Mouse (Mus musculus): Measurements from ENCODE around the gene Cckar. TPM values are rescaled to one million over a fixed set of nuclear protein-coding genes. Genes with fewer than 3 reads are reported as not detected.

The Cckar gene
- polyA plus RNA-seq, 1 experiment: not detected

DNA sequence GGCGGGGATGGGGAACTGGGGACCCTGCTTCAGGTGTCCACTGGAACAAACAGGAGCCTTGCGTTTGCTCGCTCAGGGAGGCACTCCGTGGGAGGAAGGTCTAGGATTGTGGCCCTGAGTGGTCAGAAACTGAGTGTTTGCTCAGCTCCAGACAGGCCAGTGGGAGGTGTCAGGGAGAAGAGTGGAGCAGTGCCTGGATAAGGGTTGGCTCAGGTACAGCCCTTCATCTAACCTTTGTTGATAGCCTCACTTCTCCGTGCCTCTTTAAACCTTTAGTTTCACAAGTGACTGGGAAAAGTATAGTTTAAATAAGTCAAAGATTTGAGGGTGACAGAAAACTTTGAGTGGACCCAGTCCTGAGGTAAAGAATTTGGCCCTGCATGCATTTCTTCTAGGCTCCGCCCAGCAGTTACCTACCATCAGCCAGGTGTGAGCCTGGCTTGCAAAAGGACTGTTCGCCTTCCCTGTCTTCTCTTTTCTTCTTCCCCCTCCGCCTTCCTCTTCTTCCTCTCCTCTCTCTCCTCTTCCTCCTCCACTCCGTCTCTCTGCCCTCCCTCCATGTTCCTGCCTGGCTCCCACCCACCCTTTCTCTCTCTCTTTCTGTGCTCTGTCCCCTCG, 37.1 kb downstream of the Cckar start:
- Histone ChIP-seq H3K4me3 (replicated peaks; ENCODE audit: control insufficient read depth, low read depth, low read length) (no peak overlapping the region), H3K4me1 (ENCODE audit: control insufficient read depth, insufficient read depth, low read length) (no peaks in the 10 kb centered on the region), H3K27ac (ENCODE audit: control insufficient read depth, insufficient read depth, low read depth, low read length, poor library complexity) (no peak overlapping the region)
- TF ChIP-seq POLR2A (IDR thresholded peaks at IDR 0.05; ENCODE audit: borderline replicate concordance, control insufficient read depth, low read depth, low read length) (no peak), CTCF (IDR thresholded peaks at IDR 0.05; ENCODE audit: control insufficient read depth, insufficient read depth, low read length) (no peak)
- WGBS: 73% methylated on average over 10 of the region's 10 CpGs

DNA sequence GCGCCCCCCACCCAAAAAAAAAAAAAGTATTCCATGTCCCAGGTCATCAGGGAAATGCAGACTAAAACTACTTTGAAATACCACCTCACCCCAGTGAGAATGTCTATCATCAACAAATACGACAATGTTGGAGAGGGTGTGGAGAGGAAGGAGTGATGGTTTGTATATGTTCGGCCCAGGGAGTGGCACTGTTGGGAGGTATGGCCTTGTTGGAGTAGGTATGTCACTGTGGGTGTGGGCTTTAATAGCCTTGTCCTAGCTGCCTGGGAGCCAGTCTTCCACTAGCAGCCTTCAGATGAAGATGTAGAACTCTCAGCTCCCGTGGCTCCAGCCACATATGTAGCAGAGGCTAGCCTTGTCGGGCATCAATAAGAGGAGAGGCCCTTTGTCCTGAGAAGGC, 39.5 kb downstream of the Cckar start:
- Histone ChIP-seq H3K27ac (ENCODE audit: control insufficient read depth, insufficient read depth, low read depth, low read length, poor library complexity) (no peak overlapping the region), H3K4me3 (replicated peaks; ENCODE audit: control insufficient read depth, low read depth, low read length) (no peak overlapping the region), H3K4me1 (ENCODE audit: control insufficient read depth, insufficient read depth, low read length) (no peaks in the 10 kb centered on the region)
- TF ChIP-seq CTCF (IDR thresholded peaks at IDR 0.05; ENCODE audit: control insufficient read depth, insufficient read depth, low read length) (no peak), POLR2A (IDR thresholded peaks at IDR 0.05; ENCODE audit: borderline replicate concordance, control insufficient read depth, low read depth, low read length) (no peak)
- WGBS: 79% methylated on average over 5 of the region's 5 CpGs

DNA sequence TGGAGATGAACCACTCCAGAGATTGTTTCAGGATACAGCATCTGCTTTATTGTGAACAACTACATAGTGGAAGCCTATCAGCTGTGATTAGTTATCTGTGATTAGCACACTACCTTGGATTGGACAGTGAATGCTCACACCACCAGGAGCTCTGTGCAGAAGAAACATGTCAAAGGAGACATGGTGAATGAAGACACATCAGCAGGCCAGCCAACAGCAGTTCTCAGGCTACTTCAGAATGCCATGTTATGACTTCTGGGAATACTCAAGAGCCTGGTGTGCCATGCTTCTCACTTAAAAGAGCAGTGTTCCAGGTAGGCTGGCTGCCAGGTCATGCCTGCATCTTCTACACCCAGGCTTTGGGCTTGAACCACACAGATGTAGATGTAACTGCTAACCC, 43.8 kb downstream of the Cckar start:
- no peak for TF ChIP-seq CTCF (IDR thresholded peaks at IDR 0.05; ENCODE audit: control insufficient read depth, insufficient read depth, low read length)
- TF ChIP-seq POLR2A (IDR thresholded peaks at IDR 0.05; ENCODE audit: borderline replicate concordance, control insufficient read depth, low read depth, low read length): no peak
- H3K27ac ChIP-seq (ENCODE audit: control insufficient read depth, insufficient read depth, low read depth, low read length, poor library complexity): no peak overlapping the region
- no peak overlapping the region for H3K4me3 ChIP-seq (replicated peaks; ENCODE audit: control insufficient read depth, low read depth, low read length)
- peaks cover 1% of the 10 kb centered on the region for H3K4me1 ChIP-seq (ENCODE audit: control insufficient read depth, insufficient read depth, low read length)

DNA sequence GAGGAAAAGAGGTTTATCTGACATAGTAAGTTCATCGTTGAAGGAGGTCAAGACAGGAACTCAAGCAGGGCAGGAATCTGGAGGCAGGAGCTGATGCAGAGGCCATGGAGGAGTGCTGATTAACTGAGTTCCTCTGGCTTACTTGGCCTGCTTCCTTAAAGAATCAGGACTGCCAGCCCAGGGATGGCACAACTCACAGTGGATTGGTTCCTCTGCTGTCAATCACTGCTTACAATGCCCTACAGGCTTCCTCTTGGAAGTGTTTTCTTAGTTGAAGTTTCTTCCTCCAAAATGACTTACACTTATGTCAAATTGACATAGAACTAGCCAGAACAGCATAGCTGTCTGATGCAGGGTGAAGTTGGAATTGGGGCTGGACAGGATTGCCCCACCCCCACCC, 45.1 kb downstream of the Cckar start:
- WGBS: 18% methylated on average over 1 of the region's 1 CpGs
- no peak overlapping the region for H3K27ac ChIP-seq (ENCODE audit: control insufficient read depth, insufficient read depth, low read depth, low read length, poor library complexity)

DNA sequence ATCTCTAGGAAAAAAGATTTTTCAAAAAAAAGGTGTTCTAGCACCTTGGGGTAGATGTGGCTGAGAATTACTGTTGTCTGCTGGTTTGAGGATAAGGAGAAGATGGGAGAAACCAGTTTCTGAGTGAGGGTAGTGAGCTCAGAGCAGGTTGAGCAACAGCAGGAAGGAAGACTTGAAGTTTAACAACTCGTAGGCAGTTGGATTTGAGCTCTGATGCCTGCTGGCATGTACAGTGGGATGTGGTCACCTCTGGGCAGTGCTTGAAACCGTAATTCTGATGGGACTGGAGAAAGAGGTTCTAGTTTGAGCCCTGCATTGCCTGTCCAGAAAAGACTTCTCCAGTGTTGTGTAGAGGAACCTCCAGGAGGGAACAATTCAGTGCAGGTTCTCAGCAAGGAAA, 46.0 kb downstream of the Cckar start:
- WGBS: 8% methylated on average over 2 of the region's 2 CpGs
- H3K4me3 ChIP-seq (replicated peaks; ENCODE audit: control insufficient read depth, low read depth, low read length): no peak overlapping the region
- no peak for TF ChIP-seq POLR2A (IDR thresholded peaks at IDR 0.05; ENCODE audit: borderline replicate concordance, control insufficient read depth, low read depth, low read length)
- TF ChIP-seq CTCF (IDR thresholded peaks at IDR 0.05; ENCODE audit: control insufficient read depth, insufficient read depth, low read length): no peak
- H3K4me1 ChIP-seq (ENCODE audit: control insufficient read depth, insufficient read depth, low read length): peaks cover 1% of the 10 kb centered on the region
- H3K27ac ChIP-seq (ENCODE audit: control insufficient read depth, insufficient read depth, low read depth, low read length, poor library complexity): no peak overlapping the region

More for the DNA sequence above, 45.1 kb downstream of the Cckar start:
- TF ChIP-seq CTCF (IDR thresholded peaks at IDR 0.05; ENCODE audit: control insufficient read depth, insufficient read depth, low read length) (no peak), POLR2A (IDR thresholded peaks at IDR 0.05; ENCODE audit: borderline replicate concordance, control insufficient read depth, low read depth, low read length) (no peak)
- peaks cover 1% of the 10 kb centered on the region for H3K4me1 ChIP-seq (ENCODE audit: control insufficient read depth, insufficient read depth, low read length)
- no peak overlapping the region for H3K4me3 ChIP-seq (replicated peaks; ENCODE audit: control insufficient read depth, low read depth, low read length)

DNA sequence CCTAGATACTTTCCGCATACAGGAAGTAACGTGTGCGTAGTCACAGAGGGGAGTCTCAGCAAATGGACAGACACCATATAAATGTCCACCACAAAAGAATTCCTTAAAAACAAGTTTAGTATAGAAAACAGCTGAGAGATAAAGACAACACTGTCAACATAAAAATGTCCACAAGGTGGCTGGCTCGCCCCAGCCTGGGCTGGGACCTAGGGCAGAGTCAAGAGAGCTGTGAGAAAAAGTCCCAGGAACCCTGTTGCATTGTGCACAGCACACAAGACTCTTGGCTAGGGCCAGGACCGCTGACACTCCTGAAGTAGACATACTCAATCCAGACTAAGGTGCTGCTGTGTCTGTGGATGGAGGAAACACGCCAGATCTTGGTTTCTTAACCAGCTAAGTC, 49.6 kb downstream of the Cckar start:
- Histone ChIP-seq H3K4me1 (ENCODE audit: control insufficient read depth, insufficient read depth, low read length) (peaks cover 1% of the 10 kb centered on the region), H3K4me3 (replicated peaks; ENCODE audit: control insufficient read depth, low read depth, low read length) (no peak overlapping the region), H3K27ac (ENCODE audit: control insufficient read depth, insufficient read depth, low read depth, low read length, poor library complexity) (no peak overlapping the region)
- 0 out of 2 replicates have a peak, but pooled peaks have one; percentile 5 for TF ChIP-seq CTCF (IDR thresholded peaks at IDR 0.05; ENCODE audit: control insufficient read depth, insufficient read depth, low read length)
- TF ChIP-seq POLR2A (IDR thresholded peaks at IDR 0.05; ENCODE audit: borderline replicate concordance, control insufficient read depth, low read depth, low read length): no peak
- WGBS: 83% methylated on average over 6 of the region's 6 CpGs

DNA sequence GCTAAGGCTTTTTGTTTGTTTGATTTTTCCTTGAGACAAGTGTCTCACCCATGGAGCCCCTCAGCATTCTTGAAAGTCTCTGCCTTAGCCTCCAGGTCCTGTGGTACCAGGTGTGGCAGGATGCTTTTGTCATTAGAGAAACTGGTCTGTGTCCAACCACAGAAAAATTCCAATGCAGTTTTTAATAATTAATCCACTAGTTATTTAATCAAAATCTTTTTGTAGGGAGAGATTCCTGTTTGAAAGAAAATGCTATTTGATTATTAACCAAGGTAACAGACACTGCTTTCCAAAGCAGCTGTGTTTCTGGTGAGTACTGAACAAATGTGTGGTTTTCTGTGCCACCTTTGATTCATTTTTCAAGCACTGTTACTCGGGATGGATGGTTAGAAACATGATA, 50.9 kb downstream of the Cckar start:
- no peak overlapping the region for H3K4me3 ChIP-seq (replicated peaks; ENCODE audit: control insufficient read depth, low read depth, low read length)
- no peak overlapping the region for H3K27ac ChIP-seq (ENCODE audit: control insufficient read depth, insufficient read depth, low read depth, low read length, poor library complexity)
- WGBS: 26% methylated on average over 1 of the region's 1 CpGs
- H3K4me1 ChIP-seq (ENCODE audit: control insufficient read depth, insufficient read depth, low read length): peaks cover 1% of the 10 kb centered on the region
- no peak for TF ChIP-seq CTCF (IDR thresholded peaks at IDR 0.05; ENCODE audit: control insufficient read depth, insufficient read depth, low read length)
- TF ChIP-seq POLR2A (IDR thresholded peaks at IDR 0.05; ENCODE audit: borderline replicate concordance, control insufficient read depth, low read depth, low read length): no peak

Other genes with a start within 250 kb of the Cckar start
- 10.7 and 26.0 TPM in 2 replicates for gene Rbpj, start 241.6 kb downstream of the Cckar start, polyA plus RNA-seq (2011; ENCODE audit: insufficient read depth, insufficient read length, low replicate concordance, missing spikeins)
- 10.8 and 13.3 TPM in 2 replicates for gene Tbc1d19, start 101.9 kb upstream of the Cckar start, polyA plus RNA-seq (2011; ENCODE audit: insufficient read depth, insufficient read length, low replicate concordance, missing spikeins)

Data from bone marrow, adult 2 months (tissue).